Mouse (Mus musculus): ENCODE results near the gene Etfrf1. TPM values are rescaled to one million over a fixed set of nuclear protein-coding genes. Genes with fewer than 3 reads are reported as not detected.

Gene Etfrf1
- polyA plus RNA-seq (2015; fragmentation: Nextera tagmentation; extraction: Ambion mirVana), result 24.3 and 25.9 TPM in 2 replicates

- H3K9ac ChIP-seq (replicated peaks; ENCODE audit: low read depth, low read length), result peak within 1 kb of the TSS; percentile 75
- H3K4me1 ChIP-seq (replicated peaks; ENCODE audit: control insufficient read depth, insufficient read depth, low read length), result peaks cover 11% of the 10 kb centered on the region
- H3K9me3 ChIP-seq (ENCODE audit: control insufficient read depth, low read length), result no peaks in the 10 kb centered on the region
- H3K4me3 ChIP-seq (replicated peaks; ENCODE audit: low read length), result peak within 1 kb of the TSS; percentile 62
- H3K36me3 ChIP-seq (ENCODE audit: control insufficient read depth, insufficient read depth), result no peaks in the 10 kb centered on the region
- ATAC-seq, result peak; percentile 100
- H3K4me2 ChIP-seq (ENCODE audit: low read length), result peak within 1 kb of the TSS; percentile 65
- H3K27me3 ChIP-seq (replicated peaks; ENCODE audit: control insufficient read depth, insufficient read depth, low read length), result no peaks in the 10 kb centered on the region
- under 1% methylated on average over 36 of the region's 36 CpGs for WGBS
- H3K27ac ChIP-seq (ENCODE audit: low read length), result peak within 1 kb of the TSS; percentile 91
These were observed at the start of gene Etfrf1, which contains the start of gene Casc1 for GRCm38 (mm10) chr6:145210816-145211338. Gene Etfrf1 (plus strand): TSS chr6:145211134. Gene Casc1 (minus strand): TSS chr6:145211005.

DNA sequence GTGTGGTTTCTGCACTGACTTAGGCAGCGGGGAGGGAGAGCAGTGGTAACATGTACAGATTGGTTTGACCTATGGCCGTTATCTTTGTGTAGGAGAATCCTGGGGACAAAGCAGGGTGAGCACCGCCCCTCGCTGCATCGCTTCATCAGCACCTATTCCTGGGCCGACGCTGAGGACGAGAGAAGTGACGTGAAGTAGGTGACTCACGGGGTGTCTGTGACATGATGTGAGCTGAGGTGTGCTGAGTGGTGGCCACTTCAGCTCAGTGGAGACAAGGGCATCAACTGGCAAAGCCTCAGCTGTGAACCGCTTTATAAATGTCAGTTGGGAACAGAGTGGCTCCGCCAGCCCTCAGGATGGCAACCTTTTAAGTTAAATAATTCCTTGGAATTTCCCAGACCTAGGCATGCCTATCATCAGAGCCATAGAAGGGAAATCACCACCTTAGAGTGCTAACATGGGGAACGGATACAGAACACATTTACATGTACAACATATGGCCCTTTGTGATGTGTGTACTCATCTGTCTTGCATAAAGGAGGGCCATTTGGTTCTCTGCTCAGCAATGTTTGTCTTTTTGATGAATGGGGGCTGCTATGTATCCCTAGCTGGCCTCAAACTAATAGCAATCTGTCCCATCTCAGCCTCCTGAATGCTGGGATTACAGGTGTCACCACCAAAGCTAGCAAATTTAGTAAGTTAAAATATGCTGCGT is 38.9 kb upstream of the Etfrf1 start:
- ATAC-seq, result peak; percentile 38; the same call in 1 of the 2 replicates
- no peak overlapping the region for H3K4me2 ChIP-seq (ENCODE audit: low read length)
- WGBS, result 76% methylated on average over 14 of the region's 14 CpGs
- 0 out of 2 replicates have a peak, but pooled peaks cover 3% of the 10 kb centered on the region for H3K27me3 ChIP-seq (replicated peaks; ENCODE audit: control insufficient read depth, insufficient read depth, low read length)
- no peaks in the 10 kb centered on the region for H3K36me3 ChIP-seq (ENCODE audit: control insufficient read depth, insufficient read depth)
- no peak overlapping the region for H3K4me3 ChIP-seq (replicated peaks; ENCODE audit: low read length)
- H3K9me3 ChIP-seq (ENCODE audit: control insufficient read depth, low read length), result no peaks in the 10 kb centered on the region
- H3K4me1 ChIP-seq (replicated peaks; ENCODE audit: control insufficient read depth, insufficient read depth, low read length), result peaks cover 18% of the 10 kb centered on the region
- no peak overlapping the region for H3K27ac ChIP-seq (ENCODE audit: low read length)
- H3K9ac ChIP-seq (replicated peaks; ENCODE audit: low read depth, low read length), result no peak overlapping the region

GRCm38 (mm10) chr6:145173781-145174191 is 37.1 kb upstream of the Etfrf1 start:
- H3K4me2 ChIP-seq (ENCODE audit: low read length), result 0 out of 2 replicates have a peak overlapping the region, but pooled peaks have one; percentile 17
- no peak overlapping the region for H3K4me3 ChIP-seq (replicated peaks; ENCODE audit: low read length)
- ATAC-seq, result peak; percentile 80
- under 1% methylated on average over 9 of the region's 11 CpGs for WGBS
- H3K27me3 ChIP-seq (replicated peaks; ENCODE audit: control insufficient read depth, insufficient read depth, low read length), result 0 out of 2 replicates have a peak, but pooled peaks cover 3% of the 10 kb centered on the region
- no peak overlapping the region for H3K9ac ChIP-seq (replicated peaks; ENCODE audit: low read depth, low read length)
- peaks cover 18% of the 10 kb centered on the region for H3K4me1 ChIP-seq (replicated peaks; ENCODE audit: control insufficient read depth, insufficient read depth, low read length)
- H3K9me3 ChIP-seq (ENCODE audit: control insufficient read depth, low read length), result no peaks in the 10 kb centered on the region
- H3K27ac ChIP-seq (ENCODE audit: low read length), result no peak overlapping the region
- H3K36me3 ChIP-seq (ENCODE audit: control insufficient read depth, insufficient read depth), result no peaks in the 10 kb centered on the region

GRCm38 (mm10) chr6:145175571-145175981 is 35.4 kb upstream of the Etfrf1 start:
- Histone ChIP-seq H3K9ac (replicated peaks; ENCODE audit: low read depth, low read length) (no peak overlapping the region), H3K4me2 (ENCODE audit: low read length) (no peak overlapping the region), H3K27me3 (replicated peaks; ENCODE audit: control insufficient read depth, insufficient read depth, low read length) (0 out of 2 replicates have a peak, but pooled peaks cover 3% of the 10 kb centered on the region), H3K36me3 (ENCODE audit: control insufficient read depth, insufficient read depth) (no peaks in the 10 kb centered on the region), H3K9me3 (ENCODE audit: control insufficient read depth, low read length) (no peaks in the 10 kb centered on the region), H3K4me1 (replicated peaks; ENCODE audit: control insufficient read depth, insufficient read depth, low read length) (peaks cover 18% of the 10 kb centered on the region), H3K4me3 (replicated peaks; ENCODE audit: low read length) (no peak overlapping the region), H3K27ac (ENCODE audit: low read length) (no peak overlapping the region)
- WGBS, result 32% methylated on average over 9 of the region's 9 CpGs
- ATAC-seq, result 0 out of 2 replicates have a peak, but pooled peaks have one; percentile 27

- WGBS, result 44% methylated on average over 10 of the region's 10 CpGs
- Histone ChIP-seq H3K4me3 (replicated peaks; ENCODE audit: low read length) (no peak overlapping the region), H3K4me1 (replicated peaks; ENCODE audit: control insufficient read depth, insufficient read depth, low read length) (peaks cover 18% of the 10 kb centered on the region), H3K9me3 (ENCODE audit: control insufficient read depth, low read length) (no peaks in the 10 kb centered on the region), H3K27ac (ENCODE audit: low read length) (no peak overlapping the region), H3K9ac (replicated peaks; ENCODE audit: low read depth, low read length) (no peak overlapping the region), H3K4me2 (ENCODE audit: low read length) (no peak overlapping the region), H3K36me3 (ENCODE audit: control insufficient read depth, insufficient read depth) (no peaks in the 10 kb centered on the region), H3K27me3 (replicated peaks; ENCODE audit: control insufficient read depth, insufficient read depth, low read length) (0 out of 2 replicates have a peak, but pooled peaks cover 3% of the 10 kb centered on the region)
- ATAC-seq, result no peak
These were observed 34.5 kb upstream of the Etfrf1 start for GRCm38 (mm10) chr6:145176474-145176873.

GRCm38 (mm10) chr6:145179665-145180064 is 31.3 kb upstream of the Etfrf1 start:
- 0 out of 2 replicates have a peak, but pooled peaks cover 3% of the 10 kb centered on the region for H3K27me3 ChIP-seq (replicated peaks; ENCODE audit: control insufficient read depth, insufficient read depth, low read length)
- WGBS, result 27% methylated on average over 6 of the region's 6 CpGs
- no peaks in the 10 kb centered on the region; the same call in 1 of the 2 replicates for H3K4me1 ChIP-seq (replicated peaks; ENCODE audit: control insufficient read depth, insufficient read depth, low read length)
- H3K4me3 ChIP-seq (replicated peaks; ENCODE audit: low read length), result no peak overlapping the region
- H3K4me2 ChIP-seq (ENCODE audit: low read length), result no peak overlapping the region
- no peak for ATAC-seq
- no peaks in the 10 kb centered on the region for H3K9me3 ChIP-seq (ENCODE audit: control insufficient read depth, low read length)
- no peak overlapping the region for H3K9ac ChIP-seq (replicated peaks; ENCODE audit: low read depth, low read length)
- H3K36me3 ChIP-seq (ENCODE audit: control insufficient read depth, insufficient read depth), result no peaks in the 10 kb centered on the region
- H3K27ac ChIP-seq (ENCODE audit: low read length), result no peak overlapping the region

DNA sequence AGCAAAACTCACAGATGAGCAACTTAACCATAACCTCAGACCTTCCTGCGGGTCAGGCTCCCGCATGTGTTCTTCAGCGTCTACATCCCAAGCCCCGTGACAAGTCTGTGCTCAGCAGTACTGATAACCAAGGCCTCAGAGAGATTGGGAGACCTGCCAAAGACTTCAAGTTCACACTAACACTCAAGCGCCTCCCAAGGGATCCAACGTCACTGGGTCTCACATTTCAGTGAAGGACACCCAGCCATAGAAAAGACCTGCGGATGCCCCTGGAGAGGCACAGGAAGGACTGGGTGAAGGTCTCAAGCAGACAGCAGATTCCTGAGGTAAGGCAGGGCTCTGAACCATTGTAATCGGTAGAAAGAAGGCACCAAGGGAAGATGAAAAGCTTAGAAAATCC is 28.9 kb upstream of the Etfrf1 start:
- no peak overlapping the region for H3K4me2 ChIP-seq (ENCODE audit: low read length)
- no peaks in the 10 kb centered on the region for H3K4me1 ChIP-seq (replicated peaks; ENCODE audit: control insufficient read depth, insufficient read depth, low read length)
- H3K4me3 ChIP-seq (replicated peaks; ENCODE audit: low read length), result no peak overlapping the region
- no peaks in the 10 kb centered on the region for H3K9me3 ChIP-seq (ENCODE audit: control insufficient read depth, low read length)
- no peak overlapping the region for H3K9ac ChIP-seq (replicated peaks; ENCODE audit: low read depth, low read length)
- ATAC-seq, result no peak
- H3K36me3 ChIP-seq (ENCODE audit: control insufficient read depth, insufficient read depth), result no peaks in the 10 kb centered on the region
- H3K27ac ChIP-seq (ENCODE audit: low read length), result no peak overlapping the region
- no peaks in the 10 kb centered on the region for H3K27me3 ChIP-seq (replicated peaks; ENCODE audit: control insufficient read depth, insufficient read depth, low read length)
- 75% methylated on average over 8 of the region's 8 CpGs for WGBS

DNA sequence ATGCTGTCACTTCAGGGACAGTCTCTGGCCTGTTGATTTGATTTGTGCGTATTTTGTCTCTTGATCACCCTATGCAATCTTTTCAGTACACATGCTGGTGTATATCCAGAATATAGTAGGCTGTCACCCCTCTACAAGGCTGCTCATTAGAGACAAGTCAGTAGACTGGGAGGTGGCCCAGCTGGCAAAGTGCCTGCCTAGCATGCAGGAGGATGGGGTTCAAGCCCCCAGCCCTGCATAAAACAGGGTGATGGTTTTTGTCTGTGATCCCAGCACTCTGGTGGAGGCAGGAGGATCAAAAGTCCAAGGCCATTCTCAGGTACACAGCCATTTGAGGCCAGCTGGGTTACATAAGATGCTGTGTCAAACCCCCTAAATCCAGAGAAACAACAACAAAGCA is 24.8 kb upstream of the Etfrf1 start:
- H3K4me1 ChIP-seq (replicated peaks; ENCODE audit: control insufficient read depth, insufficient read depth, low read length), result no peaks in the 10 kb centered on the region
- no peaks in the 10 kb centered on the region for H3K27me3 ChIP-seq (replicated peaks; ENCODE audit: control insufficient read depth, insufficient read depth, low read length)
- 63% methylated on average over 1 of the region's 1 CpGs for WGBS
- H3K9me3 ChIP-seq (ENCODE audit: control insufficient read depth, low read length), result no peaks in the 10 kb centered on the region
- no peaks in the 10 kb centered on the region for H3K36me3 ChIP-seq (ENCODE audit: control insufficient read depth, insufficient read depth)
- ATAC-seq, result no peak
- no peak overlapping the region for H3K27ac ChIP-seq (ENCODE audit: low read length)
- H3K4me3 ChIP-seq (replicated peaks; ENCODE audit: low read length), result no peak overlapping the region
- no peak overlapping the region for H3K4me2 ChIP-seq (ENCODE audit: low read length)
- H3K9ac ChIP-seq (replicated peaks; ENCODE audit: low read depth, low read length), result no peak overlapping the region
